Mouse (Mus musculus): ENCODE measurements around the gene Rmnd5b.

Gene Rmnd5b

DNA sequence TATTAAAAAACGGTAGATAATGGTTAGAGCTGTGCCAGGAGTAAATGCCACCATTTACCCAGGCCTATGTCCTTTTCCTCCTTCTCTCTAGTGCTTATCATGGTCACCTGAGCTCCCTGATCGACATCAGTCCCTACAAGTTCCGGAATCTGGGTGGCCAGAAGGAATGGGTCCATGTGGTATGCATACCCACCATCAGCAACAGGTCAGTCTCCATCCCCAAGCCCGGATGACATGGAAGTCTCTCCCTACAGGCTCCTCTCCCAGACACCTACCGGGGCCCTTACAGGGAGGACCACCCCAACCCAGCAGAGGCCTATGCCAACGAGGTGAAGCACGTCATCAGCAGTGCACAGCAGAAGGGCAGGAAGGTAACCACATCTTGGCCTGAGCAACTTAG, 43.8 kb downstream of the Rmnd5b start:
- no peak for DNase-seq (ENCODE audit: low spot score in 2 of 2)

DNA sequence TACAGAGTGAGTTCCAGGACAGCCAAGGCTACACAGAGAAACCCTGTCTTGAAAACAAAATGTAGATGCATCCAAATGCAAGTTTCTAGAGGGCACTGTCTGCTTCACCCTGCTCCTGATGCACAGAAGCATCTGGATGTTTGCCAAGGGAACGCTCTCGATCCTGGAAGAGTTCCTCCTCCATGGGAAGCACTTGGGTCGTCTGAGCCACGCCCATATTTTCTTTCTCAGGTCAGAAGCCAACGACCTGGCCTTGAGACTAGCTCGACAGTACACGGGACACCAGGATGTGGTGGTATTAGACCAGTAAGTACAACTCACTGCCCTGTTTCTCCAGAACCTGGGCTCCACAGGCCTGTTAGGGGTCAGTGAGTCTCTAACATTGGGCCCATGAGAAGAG, 44.5 kb downstream of the Rmnd5b start:
- DNase-seq (ENCODE audit: low spot score in 2 of 2), result no peak

DNA sequence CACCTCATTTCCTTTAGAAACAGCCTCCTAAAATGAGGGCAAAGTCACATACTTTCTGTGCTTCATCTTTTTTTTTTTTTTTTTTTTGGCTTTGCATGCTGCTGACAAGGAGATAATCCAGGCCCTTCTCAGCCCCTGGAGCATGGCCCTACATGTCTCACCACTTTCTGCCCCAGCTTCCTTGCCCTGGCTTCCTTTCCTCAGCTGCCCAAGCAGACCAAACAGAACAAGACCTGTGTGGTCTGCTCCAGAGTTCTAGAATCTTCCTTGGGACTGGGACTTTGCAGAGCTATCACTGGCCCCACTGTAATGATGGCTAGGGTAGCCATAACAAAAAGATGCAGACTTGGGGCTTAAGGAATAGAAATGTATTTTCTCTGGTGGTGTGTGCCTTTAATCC, 45.7 kb downstream of the Rmnd5b start:
- no peak for DNase-seq (ENCODE audit: low spot score in 2 of 2)

DNA sequence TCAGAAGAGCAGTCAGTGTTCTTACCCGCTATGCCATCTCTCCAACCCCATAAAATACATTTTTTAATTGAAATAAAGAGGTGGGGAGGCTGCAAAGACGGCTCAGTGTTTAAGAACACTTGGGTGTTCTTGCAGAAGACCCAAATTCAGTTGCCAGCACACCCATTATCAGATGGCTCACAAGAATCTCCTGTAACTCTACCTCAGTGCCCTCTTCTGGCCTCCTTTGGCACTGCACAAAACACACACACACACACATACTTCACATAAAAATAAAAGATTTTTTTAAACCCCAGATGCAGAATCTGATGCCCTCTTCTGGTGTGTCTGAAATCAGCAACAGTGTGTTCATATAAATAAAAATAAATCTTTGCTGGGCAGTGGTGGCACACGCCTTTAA, 46.9 kb downstream of the Rmnd5b start:
- DNase-seq (ENCODE audit: low spot score in 2 of 2), result no peak

DNA sequence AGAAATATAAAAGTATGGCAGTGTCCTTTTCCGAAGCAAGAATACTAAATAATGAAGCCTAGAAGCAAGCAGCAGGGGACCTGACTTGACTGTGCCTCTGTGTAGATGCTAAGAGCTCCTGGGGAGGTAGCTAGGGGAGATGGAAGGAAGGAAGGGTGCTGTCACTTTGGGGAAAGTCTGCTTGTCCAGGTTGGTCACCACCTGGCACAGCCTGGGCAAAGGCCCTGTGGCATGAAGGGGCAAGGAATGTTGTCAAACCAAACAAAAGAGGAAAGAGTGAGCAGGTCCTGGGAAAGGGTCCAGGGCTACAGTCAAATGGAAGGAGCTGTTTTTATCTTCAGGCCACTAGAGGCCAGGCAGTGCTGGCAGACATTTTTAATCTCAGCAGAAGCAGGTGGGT, 48.6 kb downstream of the Rmnd5b start:
- DNase-seq (ENCODE audit: low spot score in 2 of 2), result no peak

DNA sequence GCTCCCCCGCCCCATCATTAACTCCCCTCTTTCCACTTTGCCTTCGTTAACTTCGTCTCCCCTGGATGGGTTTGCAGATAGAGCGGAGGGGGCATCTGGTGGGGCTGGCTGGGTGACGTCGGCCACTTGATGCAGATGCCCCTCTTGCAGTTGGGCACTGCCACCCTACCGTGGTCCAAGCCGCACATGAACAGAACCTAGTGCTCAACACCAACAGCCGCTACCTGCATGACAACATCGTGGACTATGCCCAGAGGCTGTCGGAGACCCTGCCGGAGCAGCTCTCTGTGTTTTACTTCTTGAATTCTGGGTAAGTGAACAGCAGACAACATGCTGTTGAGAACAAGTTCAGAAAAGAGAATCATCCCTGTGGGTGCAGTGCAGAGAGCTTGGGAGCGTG, 49.3 kb downstream of the Rmnd5b start:
- no peak for DNase-seq (ENCODE audit: low spot score in 2 of 2)

DNA sequence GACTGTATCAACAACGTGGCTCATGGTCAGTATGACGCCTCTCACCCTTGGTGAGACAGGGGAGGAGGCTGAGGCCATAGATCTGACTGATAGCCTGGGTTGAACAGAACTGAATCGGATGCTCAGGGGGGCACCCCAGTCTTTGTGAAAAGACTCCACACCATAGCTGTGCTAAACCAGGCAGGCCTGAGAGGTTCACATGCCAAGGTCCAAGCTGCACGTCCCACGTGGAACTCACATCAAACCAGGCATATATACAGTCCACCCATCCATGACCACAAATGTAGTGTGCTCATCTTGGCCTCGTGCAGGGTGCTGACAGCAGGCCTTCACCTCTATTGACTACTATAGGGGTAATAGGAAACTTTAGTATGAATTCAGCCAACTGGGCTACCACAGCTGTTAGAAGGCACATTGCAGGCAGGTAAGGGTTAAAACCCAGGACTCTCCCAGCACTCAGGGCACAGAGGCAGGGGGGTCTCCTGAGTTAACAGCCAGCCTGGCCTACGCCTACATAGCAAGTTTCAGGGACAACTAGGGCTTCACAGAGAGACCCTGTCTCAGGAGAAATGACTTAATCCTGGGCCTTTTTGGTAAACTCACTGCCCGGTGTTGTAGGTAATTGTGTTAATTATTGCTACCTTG, 50.0 kb downstream of the Rmnd5b start:
- DNase-seq (ENCODE audit: low spot score in 2 of 2), result no peak

DNA sequence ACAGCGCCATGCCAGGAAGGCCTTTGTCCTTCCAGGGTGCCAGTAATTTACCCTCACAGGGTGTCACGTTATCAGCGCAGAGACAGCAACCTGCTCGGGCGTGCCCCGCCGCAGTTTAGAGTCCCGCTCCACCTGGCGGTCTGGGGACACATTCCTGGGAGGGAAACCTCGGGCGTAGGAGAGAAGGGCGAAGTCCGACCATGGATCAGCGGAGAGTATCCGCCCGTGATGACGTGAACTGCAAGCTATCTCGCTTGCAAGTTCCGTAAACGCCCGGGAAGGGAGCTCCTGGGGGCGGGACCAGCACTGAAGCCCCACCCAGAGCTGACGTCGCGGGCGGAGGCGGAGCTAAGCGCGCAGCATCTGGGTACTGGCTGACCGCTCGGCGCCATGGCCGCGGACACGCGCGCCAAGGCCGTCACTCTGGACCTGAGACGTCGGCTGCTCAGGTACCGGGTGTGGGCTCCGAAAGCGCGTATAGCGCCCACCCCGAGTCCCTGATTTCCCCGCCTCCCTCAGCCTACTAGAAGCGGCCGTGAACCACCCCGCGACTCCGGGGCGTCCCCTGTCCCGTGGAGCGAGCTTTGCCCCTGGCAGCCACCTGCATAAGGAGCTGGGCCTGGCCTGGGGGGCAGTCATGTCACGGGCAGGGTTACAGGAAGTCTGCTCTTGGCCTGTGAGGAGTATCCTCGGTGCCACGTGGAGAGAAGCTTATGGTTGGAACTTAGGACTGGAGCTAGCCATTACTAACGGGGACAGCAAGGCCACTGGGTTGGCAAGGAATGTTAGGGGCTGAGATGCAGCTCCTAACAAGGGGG, 51.1 kb downstream of the Rmnd5b start, which contains the start of gene Phykpl:
Gene Phykpl, plus strand, starts transcription at position 327 of the 818 bp plus-strand sequence.
- DNase-seq (ENCODE audit: low spot score in 2 of 2), result peak; percentile 89 to 93

DNA sequence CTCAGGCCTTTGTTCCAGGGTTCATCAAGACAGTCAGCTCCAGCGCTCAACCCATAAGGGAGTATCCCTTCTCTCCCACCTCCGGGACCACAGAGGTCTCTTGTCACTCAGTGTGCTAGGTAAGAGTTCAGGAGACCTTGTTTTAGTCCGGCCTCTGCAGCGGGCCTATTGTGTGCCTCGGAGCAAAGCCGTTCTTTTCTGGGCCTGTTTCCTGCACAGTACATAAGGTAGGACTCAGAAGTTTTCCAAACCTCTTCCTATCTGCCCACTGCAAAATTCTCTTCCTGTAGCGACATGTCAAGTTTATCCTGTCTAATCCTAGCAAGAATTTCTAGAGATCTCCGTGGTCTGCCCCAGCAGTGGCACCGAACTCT, 51.7 kb downstream of the Rmnd5b start:
- DNase-seq (ENCODE audit: low spot score in 2 of 2), result peak in 1 of 2 experiments; percentile 23

DNA sequence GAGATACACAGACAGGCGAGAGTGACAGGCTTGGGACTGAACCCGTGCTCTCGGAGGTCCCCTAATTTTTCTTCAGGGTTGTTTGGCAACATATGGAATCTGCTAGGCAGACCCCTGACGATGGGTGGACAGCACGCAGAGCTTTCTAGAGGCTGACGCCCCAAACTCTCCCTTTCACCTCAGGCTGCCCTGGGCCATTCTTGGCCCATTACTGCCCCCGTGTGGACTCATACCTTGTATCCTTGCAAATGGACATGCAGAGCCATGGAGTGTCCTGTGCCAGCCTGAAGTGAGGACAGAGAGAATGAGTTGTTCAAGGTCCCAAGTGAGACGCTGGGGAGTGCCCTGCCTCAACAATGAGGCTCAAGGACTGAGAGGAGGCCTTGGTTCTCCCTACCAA, 53.0 kb downstream of the Rmnd5b start:
- DNase-seq (ENCODE audit: low spot score in 2 of 2), result peak in 1 of 2 experiments; percentile 63

DNA sequence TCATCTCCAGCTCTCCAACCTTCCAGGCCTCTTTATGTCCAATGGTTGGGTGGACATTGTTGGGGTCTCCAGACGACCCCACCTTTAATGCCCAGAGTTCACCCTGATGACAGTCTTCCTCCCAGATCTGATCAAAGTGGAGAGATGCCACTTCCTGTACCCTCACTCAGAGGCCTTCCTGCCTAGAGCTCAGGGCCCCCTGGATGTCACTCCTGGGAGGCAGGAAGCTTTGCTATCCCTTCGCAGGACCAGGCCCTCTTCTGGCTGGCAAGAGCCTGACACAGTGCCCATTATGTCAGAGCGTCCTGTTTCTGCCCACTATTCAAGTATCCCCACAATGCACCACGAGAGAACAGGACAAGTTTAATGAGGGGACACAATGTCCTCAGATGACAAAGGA, 56.7 kb downstream of the Rmnd5b start:
- DNase-seq (ENCODE audit: low spot score in 2 of 2), result no peak

DNA sequence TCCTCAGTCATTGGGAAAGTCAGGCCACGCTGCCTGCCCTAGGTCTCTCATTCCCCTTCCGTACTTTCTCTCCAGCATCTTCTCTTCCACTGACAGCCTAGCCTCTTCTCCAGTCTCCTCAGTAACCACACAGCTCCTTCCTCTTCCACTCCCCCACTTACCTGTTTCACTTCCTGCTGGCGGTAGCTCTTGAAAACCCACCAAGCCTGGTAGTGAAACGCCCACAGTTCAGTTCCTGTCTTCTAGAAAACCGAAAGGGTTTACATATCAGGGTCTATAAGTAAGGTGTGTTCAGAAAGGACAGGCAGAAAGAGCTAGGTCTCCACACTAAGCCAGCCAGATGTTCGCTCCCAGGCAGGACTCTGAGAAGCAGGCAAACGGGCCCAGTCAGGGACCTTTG, 58.1 kb downstream of the Rmnd5b start:
- no peak for DNase-seq (ENCODE audit: low spot score in 2 of 2)

DNA sequence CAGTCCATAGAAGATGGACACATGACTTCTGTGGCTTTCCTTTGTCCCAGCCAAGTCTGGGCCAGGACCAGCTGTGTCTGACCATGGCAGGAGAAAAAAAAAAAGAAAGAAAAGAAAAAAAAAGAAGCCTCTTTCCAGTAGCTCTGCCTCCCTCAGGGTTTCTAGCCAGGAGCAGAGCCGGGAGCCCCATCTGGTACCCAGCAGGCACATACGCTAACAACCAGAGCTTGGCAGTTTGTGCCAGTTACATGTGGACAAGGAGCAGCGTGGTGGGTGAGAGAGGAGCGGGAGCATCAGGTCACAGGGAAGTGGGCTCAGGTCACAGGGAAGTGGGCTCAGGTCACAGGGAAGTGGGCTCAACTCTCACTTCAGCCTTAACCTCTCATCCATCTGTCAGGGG, 59.2 kb downstream of the Rmnd5b start:
- no peak for DNase-seq (ENCODE audit: low spot score in 2 of 2)
